Mouse (Mus musculus): ENCODE data around the gene Ccl7.

Gene Ccl7

GRCm38 (mm10) chr11:82045471-82045870 is at the start of gene Ccl7:
Gene Ccl7, plus strand, starts transcription at chr11:82045712.
- DNase-seq: no peak

GRCm38 (mm10) chr11:81996172-81996841 is 49.2 kb upstream of the Ccl7 start:
- DNase-seq: peak in 1 of 2 experiments; percentile 7

GRCm38 (mm10) chr11:81997085-81997484 is 48.4 kb upstream of the Ccl7 start:
- DNase-seq: no peak

- no peak for DNase-seq
Observed at GRCm38 (mm10) chr11:81998646-81999045, 46.9 kb upstream of the Ccl7 start.

GRCm38 (mm10) chr11:81999469-81999868 is 46.0 kb upstream of the Ccl7 start:
- no peak for DNase-seq

GRCm38 (mm10) chr11:82000581-82000980 is 44.9 kb upstream of the Ccl7 start:
- DNase-seq: no peak

- no peak for DNase-seq
Observed at GRCm38 (mm10) chr11:82004810-82005209, 40.7 kb upstream of the Ccl7 start.

GRCm38 (mm10) chr11:82006796-82007423 is 38.6 kb upstream of the Ccl7 start:
- peak; percentile 6 to 8 for DNase-seq

- DNase-seq: no peak
Observed at GRCm38 (mm10) chr11:82010115-82010514, 35.4 kb upstream of the Ccl7 start.

GRCm38 (mm10) chr11:82011411-82012193 is 33.9 kb upstream of the Ccl7 start:
- DNase-seq: no peak

- no peak for DNase-seq
Observed at GRCm38 (mm10) chr11:82013756-82014155, 31.8 kb upstream of the Ccl7 start.

- no peak for DNase-seq
Observed at GRCm38 (mm10) chr11:82015066-82015465, 30.4 kb upstream of the Ccl7 start.

- DNase-seq: no peak
Observed at GRCm38 (mm10) chr11:82016181-82016780, 29.2 kb upstream of the Ccl7 start.

GRCm38 (mm10) chr11:82019389-82019788 is 26.1 kb upstream of the Ccl7 start:
- no peak for DNase-seq

- no peak for DNase-seq
Observed at GRCm38 (mm10) chr11:82019793-82020192, 25.7 kb upstream of the Ccl7 start.

GRCm38 (mm10) chr11:82021406-82021805 is 24.1 kb upstream of the Ccl7 start:
- no peak for DNase-seq

- no peak for DNase-seq
Observed at GRCm38 (mm10) chr11:82022504-82023056, 22.9 kb upstream of the Ccl7 start.

- no peak for DNase-seq
Observed at GRCm38 (mm10) chr11:82023769-82024168, 21.7 kb upstream of the Ccl7 start.

GRCm38 (mm10) chr11:82030171-82030570 is 15.3 kb upstream of the Ccl7 start:
- no peak for DNase-seq

GRCm38 (mm10) chr11:82032136-82032535 is 13.4 kb upstream of the Ccl7 start:
- DNase-seq: no peak

GRCm38 (mm10) chr11:82032678-82033344 is 12.7 kb upstream of the Ccl7 start:
- DNase-seq: no peak

GRCm38 (mm10) chr11:82034446-82034845 is 11.1 kb upstream of the Ccl7 start:
- no peak for DNase-seq

All from thymus, adult 18-20 months (tissue).